21 mouse cellular contexts compared by ENCODE assay signal in genomic region chr7:34183794-34184193, GRCm38 (mm10). TPM values are rescaled to one million over a fixed set of nuclear protein-coding genes. Genes with fewer than 3 reads are reported as not detected.
DNase-seq lines count a peak whose midpoint lies in the region; ATAC-seq and TF ChIP-seq lines count a peak whose summit lies in the region.
"Had no signal": no experiment of that assay in that cellular context is flagged by ENCODE, and none has a peak within 500 bp of the region (broad histone marks: within the 10 kb centered on the region; RNA-seq: fewer than 3 reads in every experiment).

No protein-coding gene starts in this region.

- H3K27me3 ChIP-seq in embryonic facial prominence, embryonic 11.5 days (ENCODE audit: control insufficient read depth, insufficient read depth, low read length) = no peaks in the 10 kb centered on the region
- H3K27me3 ChIP-seq in embryonic facial prominence, embryonic 10.5 days (replicated peaks; ENCODE audit: low read depth, poor library complexity, severe bottlenecking) = no peaks in the 10 kb centered on the region
- no peaks in the 10 kb centered on the region for H3K27me3 ChIP-seq in kidney, embryonic 14.5 days (ENCODE audit: control insufficient read depth, insufficient read depth, low read length)
- no peaks in the 10 kb centered on the region for H3K27me3 ChIP-seq in kidney, adult 2 months (replicated peaks; ENCODE audit: control insufficient read depth, insufficient read depth, low read length)
- no peaks in the 10 kb centered on the region for H3K27me3 ChIP-seq in E14TG2a.4 (ENCODE audit: insufficient read depth, low read length)
- H3K27me3 ChIP-seq in stomach, embryonic 15.5 days (replicated peaks) = no peaks in the 10 kb centered on the region
- H3K27me3 ChIP-seq: embryonic facial prominence, embryonic 12.5 days; forebrain, embryonic 13.5 days; hindbrain, embryonic 12.5 days; neural tube, embryonic 15.5 days had no signal

- H3K36me3 ChIP-seq in embryonic facial prominence, embryonic 11.5 days (replicated peaks; ENCODE audit: control insufficient read depth, insufficient read depth, low read depth, low read length) = no peaks in the 10 kb centered on the region; the same call in 1 of the 2 replicates
- peaks cover 55% of the 10 kb centered on the region for H3K36me3 ChIP-seq in embryonic facial prominence, embryonic 10.5 days (replicated peaks)
- H3K36me3 ChIP-seq in kidney, embryonic 14.5 days (ENCODE audit: control insufficient read depth, insufficient read depth, low read length) = peaks cover 44% of the 10 kb centered on the region; the same call in 1 of the 2 replicates
- peaks cover 3% of the 10 kb centered on the region; the same call in 1 of the 2 replicates for H3K36me3 ChIP-seq in kidney, adult 2 months (ENCODE audit: control insufficient read depth, insufficient read depth, low read length)
- peaks cover 63% of the 10 kb centered on the region for H3K36me3 ChIP-seq in E14TG2a.4 (ENCODE audit: insufficient read depth, low read length)
- H3K36me3 ChIP-seq in stomach, embryonic 15.5 days = peaks cover 37% of the 10 kb centered on the region

- H3K4me2 ChIP-seq in embryonic facial prominence, embryonic 11.5 days (ENCODE audit: low read depth, low read length) = no peak overlapping the region
- no peak overlapping the region for H3K4me2 ChIP-seq in kidney, embryonic 14.5 days (replicated peaks; ENCODE audit: low read depth, low read length)
- H3K4me2 ChIP-seq in stomach, embryonic 15.5 days = no peak overlapping the region
- H3K4me2 ChIP-seq: embryonic facial prominence, embryonic 12.5 days; forebrain, embryonic 13.5 days; hindbrain, embryonic 12.5 days; neural tube, embryonic 15.5 days had no signal

- no peak overlapping the region for H3K9ac ChIP-seq in embryonic facial prominence, embryonic 11.5 days (replicated peaks; ENCODE audit: low read length)
- H3K9ac ChIP-seq in kidney, embryonic 14.5 days (ENCODE audit: low read depth, low read length) = no peak overlapping the region
- H3K9ac ChIP-seq in stomach, embryonic 15.5 days = no peak overlapping the region
- H3K9ac ChIP-seq: embryonic facial prominence, embryonic 12.5 days; forebrain, embryonic 13.5 days; hindbrain, embryonic 12.5 days; neural tube, embryonic 15.5 days had no signal

- H3K9me3 ChIP-seq in embryonic facial prominence, embryonic 11.5 days (replicated peaks; ENCODE audit: control insufficient read depth, low read length) = no peaks in the 10 kb centered on the region
- no peaks in the 10 kb centered on the region for H3K9me3 ChIP-seq in embryonic facial prominence, embryonic 10.5 days
- H3K9me3 ChIP-seq in kidney, embryonic 14.5 days (ENCODE audit: control insufficient read depth, low read length) = no peaks in the 10 kb centered on the region
- H3K9me3 ChIP-seq in E14TG2a.4 (ENCODE audit: low read length) = peaks cover 35% of the 10 kb centered on the region
- no peaks in the 10 kb centered on the region for H3K9me3 ChIP-seq in stomach, embryonic 15.5 days
- H3K9me3 ChIP-seq: embryonic facial prominence, embryonic 12.5 days; forebrain, embryonic 13.5 days; hindbrain, embryonic 12.5 days; midbrain, embryonic 10.5 days; neural tube, embryonic 15.5 days had no signal

- no peak overlapping the region for H3K27ac ChIP-seq in embryonic facial prominence, embryonic 11.5 days (replicated peaks; ENCODE audit: low read depth, low read length)
- H3K27ac ChIP-seq in embryonic facial prominence, embryonic 10.5 days (replicated peaks) = no peak overlapping the region
- no peak overlapping the region for H3K27ac ChIP-seq in kidney, embryonic 14.5 days (ENCODE audit: low read depth, low read length)
- no peak overlapping the region for H3K27ac ChIP-seq in kidney, adult 2 months (ENCODE audit: insufficient read depth, low read depth, low read length)
- 0 out of 2 replicates have a peak overlapping the region, but pooled peaks have one; percentile 6 for H3K27ac ChIP-seq in stomach, embryonic 15.5 days
- H3K27ac ChIP-seq: embryonic facial prominence, embryonic 12.5 days; forebrain, embryonic 13.5 days; hindbrain, embryonic 12.5 days; left cerebral cortex, adult 2 months; midbrain, embryonic 10.5 days; neural tube, embryonic 15.5 days had no signal

- TF ChIP-seq CTCF in kidney, adult 2 months (conservative IDR thresholded peaks at IDR 0.05; ENCODE audit: insufficient read depth, insufficient read length, low read depth, low read length) = no peak
- TF ChIP-seq CTCF in E14TG2a.4 (conservative IDR thresholded peaks at IDR 0.05; ENCODE audit: low read length) = no peak

- no peak for TF ChIP-seq POLR2A in kidney, adult 2 months (IDR thresholded peaks at IDR 0.05; ENCODE audit: low read depth, low read length)

- no peak for DNase-seq in embryonic facial prominence, embryonic 11.5 days (ENCODE audit: low spot score)
- no peak for DNase-seq in embryonic facial prominence, embryonic 10.5 days (ENCODE audit: low spot score)
- DNase-seq in kidney, adult 2 months = no peak
- no peak for DNase-seq in urinary bladder, postnatal 4 days (ENCODE audit: low spot score in 2 of 2)
- DNase-seq: cerebellum, adult 9-11 months; gastrocnemius, postnatal 36 days; kidney, adult 9 months; lung, postnatal 10 days; right cerebral cortex, adult 18-20 months; right cerebral cortex, postnatal 4 days; thymus, postnatal 25 days had no signal

- 69% methylated on average over 3 of the region's 3 CpGs for WGBS in embryonic facial prominence, embryonic 11.5 days
- 59% methylated on average over 3 of the region's 3 CpGs for WGBS in embryonic facial prominence, embryonic 10.5 days
- WGBS in kidney, embryonic 14.5 days = 80% methylated on average over 3 of the region's 3 CpGs
- 85% methylated on average over 3 of the region's 3 CpGs for whole genome bisulfite sequencing in kidney, adult 2 months
- 75% methylated on average over 3 of the region's 3 CpGs for WGBS in stomach, embryonic 15.5 days

- no peaks in the 10 kb centered on the region for H3K4me1 ChIP-seq in embryonic facial prominence, embryonic 11.5 days (ENCODE audit: control insufficient read depth, insufficient read depth, low read length)
- peaks cover 8% of the 10 kb centered on the region; the same call in 1 of the 2 replicates for H3K4me1 ChIP-seq in embryonic facial prominence, embryonic 10.5 days
- no peaks in the 10 kb centered on the region for H3K4me1 ChIP-seq in kidney, embryonic 14.5 days (ENCODE audit: control insufficient read depth, insufficient read depth, low read length)
- H3K4me1 ChIP-seq in kidney, adult 2 months (ENCODE audit: control insufficient read depth, insufficient read depth, low read length) = no peaks in the 10 kb centered on the region
- peaks cover 25% of the 10 kb centered on the region for H3K4me1 ChIP-seq in E14TG2a.4 (replicated peaks; ENCODE audit: low read depth, low read length)
- H3K4me1 ChIP-seq in stomach, embryonic 15.5 days = no peaks in the 10 kb centered on the region
- H3K4me1 ChIP-seq: embryonic facial prominence, embryonic 12.5 days; forebrain, embryonic 13.5 days; hindbrain, embryonic 12.5 days; midbrain, embryonic 10.5 days; neural tube, embryonic 15.5 days had no signal

- no peak overlapping the region for H3K4me3 ChIP-seq in embryonic facial prominence, embryonic 11.5 days (ENCODE audit: low read depth, low read length)
- H3K4me3 ChIP-seq in embryonic facial prominence, embryonic 10.5 days = no peak overlapping the region
- H3K4me3 ChIP-seq in kidney, embryonic 14.5 days (ENCODE audit: low read length) = no peak overlapping the region
- no peak overlapping the region for H3K4me3 ChIP-seq in kidney, adult 2 months (ENCODE audit: insufficient read depth, low read depth, low read length)
- peak overlapping the region; percentile 55 for H3K4me3 ChIP-seq in E14TG2a.4 (replicated peaks; ENCODE audit: low read length)
- no peak overlapping the region for H3K4me3 ChIP-seq in stomach, embryonic 15.5 days (replicated peaks)
- H3K4me3 ChIP-seq: embryonic facial prominence, embryonic 12.5 days; forebrain, embryonic 13.5 days; hindbrain, embryonic 12.5 days; left cerebral cortex, adult 2 months; midbrain, embryonic 10.5 days; neural tube, embryonic 15.5 days had no signal

- peak; percentile 79 for ATAC-seq in embryonic facial prominence, embryonic 11.5 days (replicated peaks; ENCODE audit: insufficient number of reproducible peaks, low FRiP score, low TSS enrichment, low read depth)
- ATAC-seq in kidney, embryonic 14.5 days (ENCODE audit: low FRiP score, low TSS enrichment) = 0 out of 2 replicates have a peak, but pooled peaks have one; percentile 6
- ATAC-seq in stomach, embryonic 15.5 days (ENCODE audit: insufficient read depth, low FRiP score, low read depth) = no peak
- ATAC-seq: forebrain, embryonic 13.5 days; inflammation-experienced regulatory T-cells, adult 6 months had no signal

RNA-seq across cellular contexts. Expression of gene Pdcd2l, which starts 12.7 kb away (rescaled TPM):
- 59.0 and 60.9 TPM in 2 replicates for polyA plus RNA-seq in embryonic facial prominence, embryonic 11.5 days (2014; fragmentation: Nextera tagmentation; extraction: Ambion mirVana)
- polyA plus RNA-seq in embryonic facial prominence, embryonic 10.5 days (2016; fragmentation: Nextera tagmentation; extraction: Ambion mirVana) = 73.5 and 80.8 TPM in 2 replicates
- 65.9 and 68.7 TPM in 2 replicates for polyA plus RNA-seq in kidney, embryonic 14.5 days (2014; fragmentation: Nextera tagmentation; extraction: Ambion mirVana)
- polyA plus RNA-seq in kidney, adult 2 months (2012; rRNA removed) = 22.8 and 25.1 TPM in 2 replicates
- 54.4 and 65.0 TPM in 2 replicates for polyA plus RNA-seq in stomach, embryonic 15.5 days (2015; fragmentation: Nextera tagmentation; extraction: Ambion mirVana)

RNA-seq across cellular contexts. Expression of gene Uba2, which starts 14.4 kb away (rescaled TPM):
- 285 and 288 TPM in 2 replicates for polyA plus RNA-seq in embryonic facial prominence, embryonic 11.5 days (2014; fragmentation: Nextera tagmentation; extraction: Ambion mirVana)
- 289 and 295 TPM in 2 replicates for polyA plus RNA-seq in embryonic facial prominence, embryonic 10.5 days (2016; fragmentation: Nextera tagmentation; extraction: Ambion mirVana)
- 166 and 240 TPM in 2 replicates for polyA plus RNA-seq in kidney, embryonic 14.5 days (2014; fragmentation: Nextera tagmentation; extraction: Ambion mirVana)
- polyA plus RNA-seq in kidney, adult 2 months (2012; rRNA removed) = 28.4 and 32.7 TPM in 2 replicates
- 175 and 181 TPM in 2 replicates for polyA plus RNA-seq in stomach, embryonic 15.5 days (2015; fragmentation: Nextera tagmentation; extraction: Ambion mirVana)

RNA-seq across cellular contexts. Expression of gene Gpi1, which starts 46.3 kb away (rescaled TPM):
- polyA plus RNA-seq in embryonic facial prominence, embryonic 11.5 days (2014; fragmentation: Nextera tagmentation; extraction: Ambion mirVana) = 287 and 295 TPM in 2 replicates
- polyA plus RNA-seq in embryonic facial prominence, embryonic 10.5 days (2016; fragmentation: Nextera tagmentation; extraction: Ambion mirVana) = 347 and 381 TPM in 2 replicates
- 229 and 366 TPM in 2 replicates for polyA plus RNA-seq in kidney, embryonic 14.5 days (2014; fragmentation: Nextera tagmentation; extraction: Ambion mirVana)
- polyA plus RNA-seq in kidney, adult 2 months (2012; rRNA removed) = 413 and 444 TPM in 2 replicates
- 288 and 338 TPM in 2 replicates for polyA plus RNA-seq in stomach, embryonic 15.5 days (2015; fragmentation: Nextera tagmentation; extraction: Ambion mirVana)

RNA-seq across cellular contexts. Expression of gene Wtip, which starts 50.7 kb away (rescaled TPM):
- polyA plus RNA-seq in embryonic facial prominence, embryonic 11.5 days (2014; fragmentation: Nextera tagmentation; extraction: Ambion mirVana) = 4.3 and 6.7 TPM in 2 replicates
- 6.2 and 7.2 TPM in 2 replicates for polyA plus RNA-seq in embryonic facial prominence, embryonic 10.5 days (2016; fragmentation: Nextera tagmentation; extraction: Ambion mirVana)
- polyA plus RNA-seq in kidney, embryonic 14.5 days (2014; fragmentation: Nextera tagmentation; extraction: Ambion mirVana) = 5.8 and 8.7 TPM in 2 replicates
- 22.6 and 28.7 TPM in 2 replicates for polyA plus RNA-seq in kidney, adult 2 months (2012; rRNA removed)
- polyA plus RNA-seq in stomach, embryonic 15.5 days (2015; fragmentation: Nextera tagmentation; extraction: Ambion mirVana) = 6.8 and 7.2 TPM in 2 replicates
- polyA plus RNA-seq: inflammation-experienced regulatory T-cells, adult 6 months had no signal
